Mouse (Mus musculus) liver, embryonic 14.5 days (tissue): ENCODE measurements around the gene Sh3rf1.

ENCODE experiments used
- CTCF ChIP-seq: IDR thresholded peaks from 2 replicates; pipeline ENCODE4 v1.5.1; 2016; ENCODE audit warnings: antibody characterized with exemption, low read depth, control low read depth
- EP300 ChIP-seq: IDR thresholded peaks from 2 replicates; pipeline ENCODE4 v1.6.1; 2016; ENCODE audit warnings: antibody characterized with exemption, low read depth

GRCm38 (mm10) chr8:61426072-61426471, 202.4 kb downstream of the Sh3rf1 start:
- TF ChIP-seq CTCF: no peak
- TF ChIP-seq EP300: no peak
